Mouse (Mus musculus) heart, adult 18-20 months (tissue): ENCODE data around the gene Uchl4. TPM values are rescaled to one million over a fixed set of nuclear protein-coding genes. Genes with fewer than 3 reads are reported as not detected.
"Not testable (repeated sequence)": the region's sequence is repeated elsewhere in the genome, so short reads cannot be mapped to it uniquely, and the experiment has no call there.

Experiments
- DNase-seq, 2 experiments: peaks; one replicate each; pipeline ENCODE4 v3.0.0; 2021 to 2022; ENCODE audit warnings: mixed read lengths in 1 of 2
- long read RNA-seq, 2 experiments: library from polyadenylated mRNA; stranded (forward); transcript quantifications; one replicate each; pipeline ENCODE4 v2.0.0; 2021
- total RNA-seq, 2 experiments: library from RNA; stranded (reverse); gene quantifications; 2 replicates each; pipeline ENCODE4 v1.2.3; 2021

The Uchl4 gene
- 1 to 10 TPM; 3.0 to 3.5 TPM for total RNA-seq
- long read RNA-seq, experiment 1 = 0 reads
- long read RNA-seq, experiment 2 = 0 reads

GRCm38 (mm10) chr9:64234768-64235435, at the start of gene Uchl4:
Gene Uchl4 (plus strand): TSS chr9:64235201.
- DNase-seq = no peak

- DNase-seq = no peak
These were observed 41.1 kb upstream of the Uchl4 start for GRCm38 (mm10) chr9:64193879-64194278.

DNA sequence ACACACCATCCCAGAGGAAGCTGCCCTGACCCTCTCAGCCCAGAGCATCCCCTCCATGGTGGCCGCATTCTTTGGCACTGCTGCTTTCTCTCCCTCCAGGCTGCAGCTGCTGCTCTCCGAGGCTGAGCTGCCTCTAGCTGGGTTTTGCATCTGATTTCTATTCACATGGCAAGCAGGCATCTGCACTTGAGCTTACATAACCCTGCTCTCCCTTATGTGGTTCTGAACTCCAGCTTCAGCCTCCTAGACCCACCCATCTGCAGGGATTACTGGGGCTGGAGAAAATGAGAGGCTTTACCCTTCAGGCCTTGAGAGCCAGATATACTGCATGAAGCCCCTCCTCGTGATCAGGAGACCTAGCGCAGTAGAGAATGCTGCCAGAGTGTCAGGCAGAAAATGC, 39.4 kb upstream of the Uchl4 start:
- peak in 1 of 2 experiments; percentile 13 for DNase-seq

GRCm38 (mm10) chr9:64197524-64197923, 37.5 kb upstream of the Uchl4 start:
- DNase-seq = no peak

DNA sequence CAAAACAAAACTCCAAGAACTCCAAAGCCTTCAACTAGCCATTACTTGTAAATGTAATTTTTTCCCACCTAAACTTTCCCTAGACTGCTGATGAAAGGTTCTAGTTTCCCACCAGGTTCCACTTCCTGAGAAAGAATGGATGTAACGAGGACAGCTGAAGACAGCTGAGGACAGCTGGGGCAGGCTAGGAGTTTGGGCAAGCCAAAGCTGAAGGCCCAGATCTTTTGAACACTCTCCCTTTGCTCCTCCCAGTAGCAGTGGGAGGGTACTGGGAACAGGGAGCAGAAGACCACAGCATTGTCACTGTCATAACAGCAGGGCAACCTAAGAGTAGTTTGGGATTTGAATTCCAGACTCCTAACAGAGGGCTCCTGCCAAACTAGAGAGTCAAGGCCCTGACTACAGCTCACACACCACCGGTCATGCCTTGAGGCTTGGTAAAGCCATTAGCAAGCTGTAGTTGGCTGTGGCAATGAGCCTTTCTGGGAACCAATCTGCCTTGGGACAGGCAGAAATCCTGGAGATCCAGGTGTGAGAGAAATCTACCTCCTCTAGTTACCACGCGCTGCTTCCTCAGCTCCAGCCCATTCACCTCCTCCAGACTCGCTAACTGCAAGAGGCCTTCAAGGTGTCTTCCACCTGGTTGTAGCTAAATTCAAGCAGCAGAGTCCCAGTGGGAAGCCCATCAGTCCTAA, 36.8 kb upstream of the Uchl4 start:
- DNase-seq = no peak

DNA sequence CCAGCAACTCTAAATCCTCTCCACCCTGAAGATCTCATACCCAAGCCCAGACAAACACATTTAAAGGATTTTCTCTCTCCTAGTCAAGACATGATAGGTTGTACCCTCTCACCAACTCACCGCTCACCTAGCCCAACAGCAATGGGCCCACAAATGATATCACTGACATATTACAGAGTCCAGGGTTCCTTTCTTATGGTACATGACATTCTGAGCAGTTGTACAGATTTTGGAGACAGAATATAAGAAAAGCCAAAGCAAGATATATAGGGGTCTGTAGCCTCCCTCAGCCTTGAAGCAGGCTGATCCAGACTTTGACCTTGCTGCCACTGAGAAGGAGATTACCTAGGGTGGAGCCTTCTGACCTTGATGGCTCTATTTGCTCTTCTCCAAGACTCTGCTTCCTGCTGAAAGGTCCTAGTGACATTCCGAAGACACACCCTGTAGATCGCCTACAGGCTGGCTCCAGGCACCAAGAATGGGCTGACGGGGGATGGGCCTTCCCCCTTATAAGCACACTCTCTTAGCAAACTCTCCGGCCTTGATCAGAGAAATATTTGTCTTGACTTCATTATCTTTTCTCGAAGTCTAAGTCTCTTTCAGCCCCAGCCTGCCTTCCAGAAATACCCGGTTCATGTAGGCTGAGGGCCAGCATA, 36.1 kb upstream of the Uchl4 start:
- not testable (repeated sequence) for DNase-seq

GRCm38 (mm10) chr9:64199897-64200296, 35.1 kb upstream of the Uchl4 start:
- no peak for DNase-seq

- DNase-seq = no peak
These were observed 32.7 kb upstream of the Uchl4 start for GRCm38 (mm10) chr9:64202331-64202730.

DNA sequence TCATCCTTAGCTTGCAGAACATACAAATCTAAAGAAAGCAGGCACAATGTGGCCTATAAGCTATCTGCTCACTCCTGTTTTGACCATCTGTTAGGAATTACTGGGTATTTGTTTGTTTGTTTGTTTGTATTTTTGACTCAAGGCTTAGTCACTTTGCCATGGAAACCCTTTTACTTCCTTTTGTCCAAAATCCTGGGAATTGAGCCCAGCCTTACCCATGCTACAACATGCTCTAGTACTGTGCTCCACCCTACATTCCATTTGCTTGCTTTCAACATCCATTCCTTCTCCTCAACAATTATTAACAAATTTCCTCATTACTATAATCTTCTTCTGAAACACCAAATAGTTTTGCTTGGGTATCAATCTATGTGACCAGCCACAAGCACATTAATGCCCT, 32.1 kb upstream of the Uchl4 start:
- DNase-seq = no peak

DNA sequence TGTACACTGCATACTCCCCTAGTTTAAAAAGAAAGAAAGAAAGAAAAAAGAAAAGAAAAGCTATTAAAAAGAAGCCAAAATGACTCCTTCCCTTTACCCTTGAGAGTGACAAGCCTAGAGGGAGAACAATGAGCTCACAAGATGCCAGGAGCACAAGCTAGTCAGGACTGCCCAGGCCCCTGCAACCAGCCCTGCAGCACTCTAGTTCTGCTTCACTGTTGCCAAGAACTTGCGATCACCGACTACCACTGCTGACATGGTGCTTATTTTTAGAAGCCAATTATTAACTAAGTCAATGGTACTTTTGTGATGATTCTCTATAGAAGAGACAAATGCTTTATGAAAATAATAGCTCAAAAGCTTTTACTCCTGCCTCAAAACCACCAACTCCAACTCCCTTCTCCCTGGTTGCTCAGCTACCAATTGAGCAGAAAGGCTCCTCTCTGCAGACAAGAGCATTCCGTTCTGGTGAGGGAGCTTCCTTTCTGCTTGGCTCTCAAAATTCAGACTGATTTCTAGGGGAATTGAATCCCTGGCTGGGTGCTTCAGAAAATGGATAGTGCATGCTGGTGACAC, 27.4 kb upstream of the Uchl4 start:
- peak; percentile 17 to 38 for DNase-seq

- DNase-seq = no peak
These were observed 20.5 kb upstream of the Uchl4 start for GRCm38 (mm10) chr9:64214452-64214851.

- no peak for DNase-seq
These were observed 18.9 kb upstream of the Uchl4 start for GRCm38 (mm10) chr9:64216090-64216489.

GRCm38 (mm10) chr9:64216641-64217040, 18.4 kb upstream of the Uchl4 start:
- DNase-seq = no peak

DNA sequence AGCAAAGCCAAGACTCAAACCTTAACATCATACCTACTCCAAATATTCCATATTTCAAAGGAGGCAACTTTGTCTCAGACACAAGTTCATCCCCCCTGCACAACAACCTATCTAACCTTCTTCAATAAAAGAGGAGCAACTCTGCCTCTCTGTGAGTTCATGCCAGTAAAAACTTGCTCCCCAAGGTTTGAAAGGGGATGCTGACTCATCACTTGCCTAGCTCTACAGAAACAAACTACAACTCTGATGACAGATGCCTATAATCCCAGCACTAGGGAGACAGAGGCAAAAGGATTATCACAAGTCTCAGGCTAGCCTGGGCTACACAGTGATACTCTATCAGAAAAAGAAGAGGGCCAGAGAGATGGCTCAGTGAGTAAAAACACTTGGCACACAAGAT, 17.1 kb upstream of the Uchl4 start:
- no peak for DNase-seq

- DNase-seq = no peak
These were observed 15.7 kb upstream of the Uchl4 start for GRCm38 (mm10) chr9:64219305-64219704.

GRCm38 (mm10) chr9:64219772-64220420, 15.1 kb upstream of the Uchl4 start:
- no peak for DNase-seq

- no peak for DNase-seq
These were observed 14.4 kb upstream of the Uchl4 start for GRCm38 (mm10) chr9:64220603-64221002.

GRCm38 (mm10) chr9:64221480-64221879, 13.5 kb upstream of the Uchl4 start:
- no peak for DNase-seq

GRCm38 (mm10) chr9:64222098-64222497, 12.9 kb upstream of the Uchl4 start:
- DNase-seq = no peak

- no peak for DNase-seq
These were observed 9.2 kb upstream of the Uchl4 start for GRCm38 (mm10) chr9:64225805-64226204.

DNA sequence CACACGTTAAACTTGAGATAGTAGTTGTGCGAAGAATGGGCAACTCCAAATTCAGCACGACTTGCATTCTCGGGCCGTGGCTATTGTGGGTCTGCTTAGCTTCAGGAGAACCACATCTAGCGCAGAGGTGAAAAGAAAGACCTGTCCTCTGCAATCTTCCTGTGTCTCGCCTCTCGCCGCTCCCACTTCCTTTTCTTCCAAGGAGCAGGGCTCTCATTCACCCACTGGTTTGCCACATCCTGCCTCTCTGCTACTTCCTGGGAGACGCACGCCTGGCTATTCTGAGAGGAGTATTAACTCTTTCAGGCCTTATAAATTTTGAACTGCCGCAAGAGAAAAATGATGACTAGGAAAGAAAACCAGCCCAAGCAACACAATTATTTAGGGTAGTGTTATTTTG, 7.3 kb upstream of the Uchl4 start:
- peak; percentile 14 to 21 for DNase-seq

GRCm38 (mm10) chr9:64228972-64229371, 6.0 kb upstream of the Uchl4 start:
- no peak for DNase-seq
